Mouse (Mus musculus): ENCODE data around the gene Stoml3.

GRCm38 (mm10) chr3:53514221-53515065 is 26.0 kb downstream of the Stoml3 start:
- no peak for TF ChIP-seq CHD2 (IDR thresholded peaks at IDR 0.05; ENCODE audit: low read depth, low read length)
- TF ChIP-seq ZNF384 (IDR thresholded peaks at IDR 0.05; ENCODE audit: low read depth, low read length): no peak
- no peak for TF ChIP-seq ZC3H11A (IDR thresholded peaks at IDR 0.05; ENCODE audit: borderline replicate concordance, low read depth, low read length)
- no peak for TF ChIP-seq HCFC1 (IDR thresholded peaks at IDR 0.05; ENCODE audit: borderline replicate concordance, insufficient read depth, low read length)
- no peak for TF ChIP-seq MAFK (IDR thresholded peaks at IDR 0.05; ENCODE audit: insufficient read depth, low read depth, low read length)

All from ES-E14 (cell line).